Mouse (Mus musculus) limb, embryonic 10.5 days (tissue): ENCODE data around the gene Hist1h2ag. TPM values are rescaled to one million over a fixed set of nuclear protein-coding genes. Genes with fewer than 3 reads are reported as not detected.
A peak's percentile ranks its signal among the peaks of the same experiment; 100 is the strongest.

Experiments
- DNase-seq: peaks from one replicate; pipeline ENCODE4 v3.0.0-alpha.2; 2017; ENCODE audit warnings: low spot score
- H3K27ac ChIP-seq: fragments of 300-500 bp; sonication (generic); 2 replicates; pipeline ENCODE4 v1.5.1; 2016; ENCODE audit warnings: mild to moderate bottlenecking
- H3K27me3 ChIP-seq: fragments of 300-500 bp; sonication (generic); 2 replicates; pipeline ENCODE4 v1.6.1; 2016; ENCODE audit warnings: low read depth, mild to moderate bottlenecking; ENCODE audit not compliant: poor library complexity, severe bottlenecking
- H3K36me3 ChIP-seq: fragments of 300-500 bp; sonication (generic); 2 replicates; pipeline ENCODE4 v1.6.1; 2016; ENCODE audit warnings: mild to moderate bottlenecking, moderate library complexity
- H3K4me1 ChIP-seq: fragments of 300-500 bp; sonication (generic); 2 replicates; pipeline ENCODE4 v1.6.1; 2016
- H3K4me3 ChIP-seq: fragments of 300-500 bp; sonication (generic); 2 replicates; pipeline ENCODE4 v1.5.1; 2016; ENCODE audit warnings: mild to moderate bottlenecking, moderate library complexity
- H3K9me3 ChIP-seq: fragments of 300-500 bp; sonication (generic); replicated peaks from 2 replicates; pipeline ENCODE4 v1.6.1; 2016; ENCODE audit warnings: mild to moderate bottlenecking
- WGBS: fragments of 180-500 bp; shearing (Covaris S2); methylation state at CpG from one replicate; pipeline ENCODE4 v1.1.7; 2016; 5-methylcytosine and 5-hydroxymethylcytosine counted together
- polyA plus RNA-seq: library from polyadenylated mRNA; unstranded; fragments of >200 nt; fragmentation: Nextera tagmentation; extraction: Ambion mirVana; gene quantifications from 2 replicates; pipeline ENCODE4 v1.2.1, GENCODE M21; 2016

The Hist1h2ag gene
- polyA plus RNA-seq, 1 experiment from 2014 or later: 81.0 TPM

DNA sequence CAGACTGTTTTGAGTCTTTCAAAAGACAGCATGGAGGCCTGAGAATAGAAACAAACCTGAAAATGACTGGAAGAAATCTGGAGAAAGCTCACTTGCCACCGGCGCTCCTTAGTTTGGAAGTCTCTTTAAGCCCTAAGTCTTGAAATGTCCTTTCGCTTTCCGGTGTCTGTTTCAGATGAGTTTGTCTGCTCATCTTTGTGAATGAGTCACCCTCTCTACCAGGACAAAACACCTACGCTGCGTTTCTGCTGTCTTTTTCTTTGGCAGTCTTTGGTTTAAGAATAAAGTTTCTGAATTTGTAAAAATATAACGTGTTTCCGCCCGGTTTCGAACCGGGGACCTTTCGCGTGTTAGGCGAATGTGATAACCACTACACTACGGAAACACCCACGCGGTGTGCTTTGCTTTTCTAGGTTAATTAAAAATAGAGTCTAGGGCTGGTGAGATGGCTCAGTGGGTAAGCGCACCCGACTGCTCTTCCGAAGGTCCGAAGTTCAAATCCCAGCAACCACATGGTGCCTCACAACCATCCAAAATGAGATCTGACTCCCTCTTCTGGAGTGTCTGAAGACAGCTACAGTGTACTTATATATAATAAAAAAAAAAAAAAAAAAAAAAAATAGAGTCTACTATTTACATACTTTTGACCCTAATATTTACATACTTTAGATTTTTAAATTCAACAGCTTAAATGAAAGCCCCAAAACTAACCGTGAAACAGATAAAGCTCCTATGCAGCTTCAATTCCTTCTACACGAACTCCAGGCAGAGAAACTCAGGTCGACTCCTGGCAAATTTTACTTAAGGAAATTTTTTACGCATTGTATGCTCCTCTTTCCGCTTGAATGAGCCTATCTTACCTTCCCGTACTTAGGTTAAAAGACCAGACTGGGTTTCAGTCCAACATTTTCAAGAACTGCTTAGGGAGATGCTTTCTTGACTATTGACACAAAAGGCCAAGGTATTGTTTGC is 27.0 kb downstream of the Hist1h2ag start:
- 16% methylated on average over 27 of the region's 27 CpGs for WGBS
- peaks cover 82% of the 10 kb centered on the region for H3K27me3 ChIP-seq
- H3K4me3 ChIP-seq: peak overlapping the region; percentile 5; the same call in 1 of the 2 replicates

DNA sequence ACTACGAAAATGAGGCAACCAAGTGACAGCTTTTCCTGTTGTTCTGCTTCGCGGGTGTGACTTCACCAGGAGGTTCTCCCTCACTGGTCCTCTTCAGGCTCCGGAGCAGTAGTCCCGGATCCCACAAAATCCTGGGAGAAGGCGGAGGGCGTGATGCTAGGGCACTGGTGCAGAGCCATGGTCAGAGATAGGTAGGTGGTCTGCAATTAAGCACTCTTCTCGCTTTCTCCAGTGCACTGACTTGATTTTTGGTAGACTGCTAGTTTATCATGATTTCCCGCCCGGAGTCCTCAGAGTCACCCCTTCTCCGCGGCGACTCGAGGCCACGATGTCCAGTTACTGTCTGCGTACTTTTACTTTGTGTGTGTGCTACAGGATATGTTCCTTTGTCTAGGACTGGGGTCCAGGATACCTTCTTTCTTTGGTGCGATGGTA is 28.3 kb downstream of the Hist1h2ag start:
- no peaks in the 10 kb centered on the region for H3K9me3 ChIP-seq
- no peaks in the 10 kb centered on the region for H3K36me3 ChIP-seq
- H3K27ac ChIP-seq: no peak overlapping the region
- peak overlapping the region; percentile 37 for H3K4me3 ChIP-seq
- H3K27me3 ChIP-seq: peaks cover 85% of the 10 kb centered on the region
- peaks cover 7% of the 10 kb centered on the region for H3K4me1 ChIP-seq
- WGBS: 10% methylated on average over 17 of the region's 17 CpGs
- no peak for DNase-seq

More for the DNA sequence above, 27.0 kb downstream of the Hist1h2ag start:
- Histone ChIP-seq H3K9me3 (no peaks in the 10 kb centered on the region), H3K27ac (no peak overlapping the region), H3K4me1 (peaks cover 7% of the 10 kb centered on the region), H3K36me3 (no peaks in the 10 kb centered on the region)
- DNase-seq: peak; percentile 85

DNA sequence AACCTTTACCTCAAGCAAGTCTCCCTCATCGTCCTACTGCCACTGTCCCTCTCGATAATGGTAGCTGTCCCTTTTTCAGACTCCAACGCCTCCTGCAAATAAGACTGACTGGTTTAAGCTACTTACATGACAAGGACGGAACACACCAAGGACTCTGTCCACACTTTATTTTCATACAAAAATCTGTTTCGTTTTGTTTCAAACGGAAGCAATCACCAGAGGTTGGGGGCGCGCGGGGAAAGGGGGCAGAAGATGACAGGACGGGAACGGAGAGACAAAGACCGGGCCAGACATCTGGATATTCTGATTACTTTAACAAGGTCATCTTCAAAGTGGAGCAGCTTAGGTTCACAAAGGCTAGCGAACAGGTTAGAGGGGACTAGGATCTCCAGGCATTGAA is 29.0 kb downstream of the Hist1h2ag start:
- Histone ChIP-seq H3K4me3 (peak overlapping the region; percentile 37; the same call in 1 of the 2 replicates), H3K4me1 (peaks cover 7% of the 10 kb centered on the region), H3K36me3 (no peaks in the 10 kb centered on the region), H3K27me3 (peaks cover 85% of the 10 kb centered on the region), H3K9me3 (no peaks in the 10 kb centered on the region), H3K27ac (no peak overlapping the region)
- WGBS: 16% methylated on average over 13 of the region's 13 CpGs
- no peak for DNase-seq

GRCm38 (mm10) chr13:22009642-22010041 is 33.1 kb downstream of the Hist1h2ag start, which contains the start of gene Prss16:
Gene Prss16 (minus strand): TSS chr13:22009742.
- WGBS: 40% methylated on average over 6 of the region's 7 CpGs
- H3K9me3 ChIP-seq: no peaks in the 10 kb centered on the region
- H3K36me3 ChIP-seq: no peaks in the 10 kb centered on the region
- H3K27me3 ChIP-seq: peaks cover 100% of the 10 kb centered on the region
- H3K4me1 ChIP-seq: peaks cover 26% of the 10 kb centered on the region
- no peak within 1 kb of the TSS for H3K4me3 ChIP-seq
- DNase-seq: no peak
- no peak within 1 kb of the TSS for H3K27ac ChIP-seq

DNA sequence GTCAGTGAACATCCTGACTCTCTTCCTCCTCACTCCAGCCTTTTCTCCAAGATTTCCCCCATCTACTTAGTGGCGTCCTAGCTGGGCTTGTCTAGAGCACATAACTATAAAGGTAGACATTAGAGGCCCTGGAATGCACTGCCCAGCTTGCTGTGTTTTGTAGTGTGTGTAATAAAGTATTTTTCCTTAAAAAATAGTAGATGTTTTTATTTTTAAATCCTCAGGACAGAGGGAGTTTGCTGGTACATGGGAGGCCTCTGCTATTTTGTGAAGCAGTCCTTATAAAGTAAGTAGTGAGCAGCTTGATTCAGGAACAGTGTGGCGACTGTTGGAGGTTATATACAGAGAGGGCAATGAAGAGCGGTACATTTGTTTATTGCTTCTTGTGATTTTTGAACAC is 34.0 kb downstream of the Hist1h2ag start:
- Histone ChIP-seq H3K36me3 (no peaks in the 10 kb centered on the region), H3K27me3 (peaks cover 100% of the 10 kb centered on the region), H3K4me1 (peaks cover 20% of the 10 kb centered on the region), H3K9me3 (no peaks in the 10 kb centered on the region), H3K27ac (no peak overlapping the region), H3K4me3 (no peak overlapping the region)
- WGBS: 76% methylated on average over 3 of the region's 3 CpGs
- no peak for DNase-seq

- Histone ChIP-seq H3K36me3 (no peaks in the 10 kb centered on the region), H3K4me1 (peaks cover 20% of the 10 kb centered on the region), H3K27me3 (peaks cover 100% of the 10 kb centered on the region), H3K9me3 (no peaks in the 10 kb centered on the region), H3K27ac (no peak overlapping the region), H3K4me3 (no peak overlapping the region)
- DNase-seq: no peak
- 53% methylated on average over 7 of the region's 7 CpGs for WGBS
Observed at GRCm38 (mm10) chr13:22007872-22008271, 34.9 kb downstream of the Hist1h2ag start.

- Histone ChIP-seq H3K9me3 (no peaks in the 10 kb centered on the region), H3K27ac (no peak overlapping the region), H3K4me3 (peak overlapping the region; percentile 65), H3K27me3 (peaks cover 100% of the 10 kb centered on the region), H3K36me3 (no peaks in the 10 kb centered on the region), H3K4me1 (peaks cover 20% of the 10 kb centered on the region)
- 2% methylated on average over 18 of the region's 18 CpGs for WGBS
- DNase-seq: no peak
Observed at GRCm38 (mm10) chr13:22007121-22007510, 35.6 kb downstream of the Hist1h2ag start.

- Histone ChIP-seq H3K27ac (no peak overlapping the region), H3K27me3 (peaks cover 100% of the 10 kb centered on the region), H3K4me1 (peaks cover 25% of the 10 kb centered on the region), H3K4me3 (peak overlapping the region; percentile 65), H3K36me3 (no peaks in the 10 kb centered on the region), H3K9me3 (no peaks in the 10 kb centered on the region)
- under 1% methylated on average over 38 of the region's 38 CpGs for WGBS
- peak; percentile 83 for DNase-seq
Observed at GRCm38 (mm10) chr13:22006334-22007120, 36.2 kb downstream of the Hist1h2ag start.

DNA sequence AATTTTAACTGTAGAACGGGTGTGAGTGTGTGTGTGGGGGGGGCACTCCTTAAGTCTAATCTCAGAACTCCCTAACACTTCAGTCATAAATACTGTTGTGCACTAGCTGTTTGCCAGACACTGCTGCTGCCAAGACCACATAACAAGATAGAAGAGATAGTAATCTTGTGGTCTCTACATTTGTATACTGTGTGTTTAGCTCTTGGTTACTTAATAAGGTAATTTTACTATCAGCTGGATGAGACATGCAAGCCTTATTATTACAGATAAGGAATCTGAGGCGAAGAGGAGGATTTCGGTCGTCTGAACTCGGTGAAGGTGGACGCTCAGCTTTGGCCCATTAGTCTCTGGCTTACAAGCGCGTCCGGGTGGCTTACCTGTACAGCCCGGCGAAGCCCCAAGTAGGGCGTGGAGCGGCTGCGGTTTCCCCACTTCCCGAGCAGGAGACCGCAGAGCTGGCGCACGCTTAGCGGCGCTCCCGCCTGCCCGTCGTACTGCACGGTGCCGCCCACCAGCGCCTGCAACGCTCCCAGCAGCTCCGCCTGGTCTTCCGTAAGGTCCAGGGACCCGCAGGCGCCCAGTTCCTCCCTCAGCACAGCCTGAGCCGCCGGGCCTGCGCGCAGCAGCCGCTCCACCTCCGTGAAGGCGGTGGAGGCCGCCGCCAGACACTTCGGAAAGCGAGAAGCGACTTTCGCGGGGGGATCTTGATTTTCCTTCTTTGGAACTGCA is 37.0 kb downstream of the Hist1h2ag start:
- under 1% methylated on average over 45 of the region's 45 CpGs for WGBS
- Histone ChIP-seq H3K27ac (peak overlapping the region; percentile 40; the same call in 1 of the 2 replicates), H3K36me3 (no peaks in the 10 kb centered on the region), H3K9me3 (no peaks in the 10 kb centered on the region), H3K4me3 (peak overlapping the region; percentile 65), H3K4me1 (peaks cover 25% of the 10 kb centered on the region), H3K27me3 (peaks cover 100% of the 10 kb centered on the region)
- peak; percentile 73 for DNase-seq

DNA sequence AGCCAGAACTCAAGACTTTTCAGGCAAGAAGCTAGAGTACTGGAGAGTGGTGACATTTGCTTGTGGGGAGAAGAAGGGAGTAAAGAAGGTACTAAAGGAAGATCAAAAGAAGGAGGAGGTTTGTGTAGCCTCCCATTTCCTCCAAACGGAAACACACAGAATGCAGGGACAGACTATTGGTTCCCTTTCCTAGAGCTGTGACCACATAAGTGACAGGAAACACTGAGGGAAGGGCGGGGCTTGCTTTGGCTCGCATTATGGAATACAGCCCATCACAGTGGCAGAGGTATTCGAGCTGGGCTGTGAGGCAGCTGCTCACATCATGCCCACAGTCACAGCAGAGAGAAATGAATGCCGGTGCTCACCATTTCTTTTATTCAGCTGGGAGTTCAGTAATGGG is 40.9 kb downstream of the Hist1h2ag start:
- 17% methylated on average over 5 of the region's 5 CpGs for WGBS
- H3K9me3 ChIP-seq: no peaks in the 10 kb centered on the region
- peaks cover 100% of the 10 kb centered on the region for H3K27me3 ChIP-seq
- H3K4me3 ChIP-seq: no peak overlapping the region
- peaks cover 29% of the 10 kb centered on the region for H3K4me1 ChIP-seq
- H3K27ac ChIP-seq: no peak overlapping the region
- H3K36me3 ChIP-seq: no peaks in the 10 kb centered on the region
- DNase-seq: no peak

GRCm38 (mm10) chr13:22001346-22001745 is 41.4 kb downstream of the Hist1h2ag start:
- no peak overlapping the region for H3K4me3 ChIP-seq
- WGBS: 54% methylated on average over 2 of the region's 2 CpGs
- H3K36me3 ChIP-seq: no peaks in the 10 kb centered on the region
- DNase-seq: no peak
- H3K4me1 ChIP-seq: peaks cover 27% of the 10 kb centered on the region
- H3K27ac ChIP-seq: no peak overlapping the region
- no peaks in the 10 kb centered on the region for H3K9me3 ChIP-seq
- peaks cover 100% of the 10 kb centered on the region for H3K27me3 ChIP-seq

- no peak for DNase-seq
- Histone ChIP-seq H3K27me3 (peaks cover 92% of the 10 kb centered on the region), H3K27ac (no peak overlapping the region), H3K4me3 (no peak overlapping the region), H3K4me1 (peaks cover 29% of the 10 kb centered on the region), H3K36me3 (no peaks in the 10 kb centered on the region), H3K9me3 (no peaks in the 10 kb centered on the region)
- WGBS: 40% methylated on average over 4 of the region's 4 CpGs
Observed at GRCm38 (mm10) chr13:21999147-21999546, 43.6 kb downstream of the Hist1h2ag start.
